Mouse (Mus musculus) ES-Bruce4 (cell line): Measurements from ENCODE around the gene Chrnd. TPM values are rescaled to one million over a fixed set of nuclear protein-coding genes. Genes with fewer than 3 reads are reported as not detected.
A peak's percentile ranks its signal among the peaks of the same experiment; 100 is the strongest.

Experiments
- H3K27ac ChIP-seq: 2 replicates; pipeline ENCODE4 v1.5.1; 2012; ENCODE audit warnings: low read length, inconsistent platforms; ENCODE audit not compliant: insufficient read depth
- H3K27me3 ChIP-seq: 2 replicates; pipeline ENCODE4 v1.6.1; 2012; ENCODE audit warnings: mild to moderate bottlenecking, low read length, inconsistent platforms; ENCODE audit not compliant: control insufficient read depth, poor library complexity, insufficient read depth, severe bottlenecking
- H3K36me3 ChIP-seq: 2 replicates; pipeline ENCODE4 v1.6.1; 2012; ENCODE audit warnings: inconsistent platforms, mild to moderate bottlenecking, low read length, moderate library complexity; ENCODE audit not compliant: control insufficient read depth, poor library complexity, insufficient read depth, severe bottlenecking
- H3K4me1 ChIP-seq: one replicate; pipeline ENCODE4 v1.8.1; 2011; ENCODE audit warnings: low read length; ENCODE audit not compliant: control insufficient read depth, insufficient read depth
- H3K4me3 ChIP-seq: 2 replicates; pipeline ENCODE4 v1.5.1; 2011; ENCODE audit warnings: low read depth, mild to moderate bottlenecking, low read length
- H3K9ac ChIP-seq: 2 replicates; pipeline ENCODE4 v1.6.1; 2012; ENCODE audit warnings: low read depth, mild to moderate bottlenecking, inconsistent platforms; ENCODE audit not compliant: poor library complexity, severe bottlenecking
- H3K9me3 ChIP-seq: replicated peaks from 2 replicates; pipeline ENCODE4 v1.6.1; 2012; ENCODE audit warnings: mild to moderate bottlenecking, low read length, inconsistent platforms; ENCODE audit not compliant: control insufficient read depth, poor library complexity, insufficient read depth, severe bottlenecking
- CTCF ChIP-seq: IDR thresholded peaks from one replicate; pipeline ENCODE4 v1.8.1; 2011; ENCODE audit warnings: low read depth, low read length
- EP300 ChIP-seq: IDR thresholded peaks from 2 replicates; pipeline ENCODE4 v1.6.1; 2011; ENCODE audit warnings: low read depth, low read length; ENCODE audit not compliant: insufficient read depth
- POLR2A ChIP-seq: IDR thresholded peaks from one replicate; pipeline ENCODE4 v1.8.1; 2011; ENCODE audit warnings: low read length; ENCODE audit not compliant: insufficient read depth
- polyA plus RNA-seq: library from polyadenylated mRNA; stranded (reverse); fragments of >200 nt; gene quantifications from 2 replicates; pipeline ENCODE4 v1.2.4, GENCODE M21; 2011; ENCODE audit warnings: low read depth; ENCODE audit not compliant: missing spikeins, insufficient read depth, insufficient read length

The Chrnd gene
- polyA plus RNA-seq, 1 experiment, result not detected

DNA sequence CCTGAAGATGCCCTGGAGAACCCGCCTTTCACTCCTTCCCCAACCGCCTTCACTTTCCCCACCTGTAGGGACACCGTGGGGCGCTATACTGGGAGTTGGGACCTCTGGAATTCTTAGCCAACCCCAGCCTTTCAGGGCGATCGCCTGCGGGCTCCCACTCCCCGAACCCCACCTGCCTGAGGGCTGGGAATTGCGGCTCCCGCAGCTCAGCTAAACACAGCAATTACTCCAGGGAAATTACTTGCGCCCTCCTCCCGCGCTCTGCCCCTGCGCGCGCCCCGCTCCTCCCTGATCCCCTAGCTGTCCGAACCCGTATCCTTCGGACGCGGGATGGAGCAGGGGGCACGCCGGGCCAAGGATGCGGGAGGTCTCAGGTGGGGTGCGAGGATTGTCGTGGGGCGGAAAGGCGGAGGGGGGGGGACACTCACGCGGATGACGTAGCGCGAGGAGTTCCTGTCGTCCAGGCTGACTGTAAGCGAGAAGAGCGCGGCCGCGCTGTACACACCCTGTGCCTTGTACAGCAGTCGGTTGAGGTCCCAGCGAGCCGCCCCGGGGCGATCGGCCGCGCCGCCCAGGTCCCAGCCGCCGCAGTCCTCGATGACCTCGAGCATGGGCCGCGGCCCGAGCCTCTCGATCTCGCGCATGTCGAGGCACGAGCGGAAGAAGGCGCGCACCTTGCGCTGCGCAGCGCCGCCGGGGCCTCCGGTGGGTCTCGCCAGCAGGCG lies 36.5 kb upstream of the Chrnd start:
- no peak overlapping the region for H3K27ac ChIP-seq
- H3K9me3 ChIP-seq, result no peaks in the 10 kb centered on the region
- peak overlapping the region; percentile 53 for H3K4me3 ChIP-seq
- TF ChIP-seq CTCF (no peak), POLR2A (no peak), EP300 (no peak)
- H3K36me3 ChIP-seq, result no peaks in the 10 kb centered on the region
- no peaks in the 10 kb centered on the region for H3K4me1 ChIP-seq
- H3K9ac ChIP-seq, result peak overlapping the region; percentile 31
- H3K27me3 ChIP-seq, result peaks cover 21% of the 10 kb centered on the region

DNA sequence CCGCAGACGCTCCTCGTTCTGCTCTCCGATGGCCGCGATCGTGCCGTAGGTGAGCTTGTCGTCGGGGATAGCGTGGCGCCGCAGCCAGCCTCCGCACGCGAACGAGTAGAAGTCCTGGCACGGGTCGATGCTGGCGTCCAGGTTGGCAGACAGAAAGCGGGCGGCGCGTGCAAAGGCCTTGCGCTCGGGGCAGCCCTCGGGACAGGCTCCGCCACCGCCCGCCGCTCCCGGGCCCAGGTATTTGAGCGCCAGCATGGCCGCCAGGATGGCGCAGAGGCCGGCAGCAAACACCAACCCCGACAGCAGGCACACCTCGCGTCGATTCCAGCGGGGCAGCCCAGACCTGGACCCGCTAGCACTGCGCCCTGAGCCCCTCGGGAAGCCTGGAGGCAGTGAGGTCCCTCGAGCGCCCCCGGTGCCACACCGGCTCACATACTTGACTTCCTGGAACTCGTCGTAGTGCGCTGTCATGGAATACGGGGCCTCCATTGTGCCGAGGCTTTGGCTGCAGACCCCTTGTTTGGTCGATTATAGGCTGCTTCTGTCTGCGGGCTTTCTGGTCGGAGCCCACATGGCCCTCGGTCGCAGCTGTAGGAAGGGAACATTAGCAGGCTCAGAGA lies 35.8 kb upstream of the Chrnd start:
- Histone ChIP-seq H3K9me3 (no peaks in the 10 kb centered on the region), H3K4me1 (no peaks in the 10 kb centered on the region), H3K27me3 (peaks cover 21% of the 10 kb centered on the region), H3K4me3 (peak overlapping the region; percentile 53), H3K36me3 (no peaks in the 10 kb centered on the region), H3K9ac (peak overlapping the region; percentile 31), H3K27ac (no peak overlapping the region)
- TF ChIP-seq EP300 (no peak), POLR2A (no peak), CTCF (no peak)

DNA sequence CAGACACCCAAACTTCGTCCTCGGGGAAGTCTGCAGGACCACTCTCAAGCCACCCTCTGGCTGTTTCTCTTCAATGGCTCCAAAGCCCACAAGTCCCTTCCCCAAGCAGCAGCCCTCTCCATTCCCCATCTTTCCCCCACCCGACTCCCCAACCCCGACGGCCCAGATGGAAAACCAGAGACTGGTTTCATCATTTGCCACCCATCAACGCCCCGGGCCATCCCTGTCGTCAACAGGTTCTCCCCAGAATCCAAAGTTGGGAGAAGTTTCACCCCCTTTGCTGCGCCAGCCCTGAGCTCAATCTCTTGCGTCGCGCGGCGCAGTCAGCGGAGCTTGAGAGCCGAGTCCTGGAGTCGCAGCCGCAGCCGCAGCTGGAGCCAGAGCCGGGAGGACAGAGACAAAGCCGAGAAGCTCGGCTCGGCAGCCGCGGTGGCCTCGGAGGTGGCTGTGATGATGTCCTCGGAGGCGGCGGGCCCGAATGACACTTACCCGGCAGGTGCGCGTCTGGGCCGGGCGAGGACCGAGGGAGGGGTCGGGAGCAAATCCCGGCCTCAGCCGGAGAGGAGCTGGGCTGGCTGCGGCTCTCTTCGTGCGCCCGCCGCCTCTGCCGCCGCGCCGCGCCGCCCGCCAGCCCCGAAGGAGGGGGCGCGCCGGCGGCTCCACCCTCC lies 34.7 kb upstream of the Chrnd start:
- Histone ChIP-seq H3K9me3 (no peaks in the 10 kb centered on the region), H3K36me3 (no peaks in the 10 kb centered on the region), H3K9ac (peak overlapping the region; percentile 42), H3K27ac (no peak overlapping the region), H3K4me1 (no peaks in the 10 kb centered on the region), H3K4me3 (peak overlapping the region; percentile 54), H3K27me3 (peaks cover 21% of the 10 kb centered on the region)
- TF ChIP-seq EP300, result no peak
- no peak for TF ChIP-seq POLR2A
- no peak for TF ChIP-seq CTCF

GRCm38 (mm10) chr1:87156199-87156587 lies 34.2 kb upstream of the Chrnd start, which contains the start of gene Ecel1:
TSS of gene Ecel1 (minus strand) at chr1:87156521.
- Histone ChIP-seq H3K9me3 (no peaks in the 10 kb centered on the region), H3K36me3 (no peaks in the 10 kb centered on the region), H3K9ac (peak within 1 kb of the TSS; percentile 42), H3K27ac (no peak within 1 kb of the TSS), H3K4me3 (peak within 1 kb of the TSS; percentile 54), H3K27me3 (peaks cover 21% of the 10 kb centered on the region), H3K4me1 (no peaks in the 10 kb centered on the region)
- TF ChIP-seq POLR2A (no peak), EP300 (no peak), CTCF (no peak)

- Histone ChIP-seq H3K4me1 (no peaks in the 10 kb centered on the region), H3K36me3 (no peaks in the 10 kb centered on the region), H3K27me3 (peaks cover 19% of the 10 kb centered on the region), H3K27ac (no peak overlapping the region), H3K4me3 (no peak overlapping the region), H3K9me3 (no peaks in the 10 kb centered on the region), H3K9ac (no peak overlapping the region)
- TF ChIP-seq EP300 (no peak), CTCF (no peak), POLR2A (no peak)
Measured at GRCm38 (mm10) chr1:87159396-87159795, 31.0 kb upstream of the Chrnd start.

- no peak overlapping the region for H3K27ac ChIP-seq
Measured at GRCm38 (mm10) chr1:87164164-87164795, 26.1 kb upstream of the Chrnd start.

More at GRCm38 (mm10) chr1:87164164-87164795, 26.1 kb upstream of the Chrnd start:
- TF ChIP-seq EP300, result no peak
- no peak for TF ChIP-seq CTCF
- TF ChIP-seq POLR2A, result no peak
- Histone ChIP-seq H3K9me3 (no peaks in the 10 kb centered on the region), H3K36me3 (no peaks in the 10 kb centered on the region), H3K4me1 (no peaks in the 10 kb centered on the region), H3K27me3 (no peaks in the 10 kb centered on the region), H3K4me3 (no peak overlapping the region), H3K9ac (no peak overlapping the region)
